Mouse (Mus musculus) spleen, postnatal 14 days (tissue): ENCODE measurements around the gene Srd5a3.
"Not testable (repeated sequence)": the region's sequence is repeated elsewhere in the genome, so short reads cannot be mapped to it uniquely, and the experiment has no call there.

Experiments used
- DNase-seq, 2 experiments: peaks; one replicate each; pipeline ENCODE4 v3.0.0; 2021 to 2022; ENCODE audit warnings: low spot score in 2 of 2

The Srd5a3 gene

DNA sequence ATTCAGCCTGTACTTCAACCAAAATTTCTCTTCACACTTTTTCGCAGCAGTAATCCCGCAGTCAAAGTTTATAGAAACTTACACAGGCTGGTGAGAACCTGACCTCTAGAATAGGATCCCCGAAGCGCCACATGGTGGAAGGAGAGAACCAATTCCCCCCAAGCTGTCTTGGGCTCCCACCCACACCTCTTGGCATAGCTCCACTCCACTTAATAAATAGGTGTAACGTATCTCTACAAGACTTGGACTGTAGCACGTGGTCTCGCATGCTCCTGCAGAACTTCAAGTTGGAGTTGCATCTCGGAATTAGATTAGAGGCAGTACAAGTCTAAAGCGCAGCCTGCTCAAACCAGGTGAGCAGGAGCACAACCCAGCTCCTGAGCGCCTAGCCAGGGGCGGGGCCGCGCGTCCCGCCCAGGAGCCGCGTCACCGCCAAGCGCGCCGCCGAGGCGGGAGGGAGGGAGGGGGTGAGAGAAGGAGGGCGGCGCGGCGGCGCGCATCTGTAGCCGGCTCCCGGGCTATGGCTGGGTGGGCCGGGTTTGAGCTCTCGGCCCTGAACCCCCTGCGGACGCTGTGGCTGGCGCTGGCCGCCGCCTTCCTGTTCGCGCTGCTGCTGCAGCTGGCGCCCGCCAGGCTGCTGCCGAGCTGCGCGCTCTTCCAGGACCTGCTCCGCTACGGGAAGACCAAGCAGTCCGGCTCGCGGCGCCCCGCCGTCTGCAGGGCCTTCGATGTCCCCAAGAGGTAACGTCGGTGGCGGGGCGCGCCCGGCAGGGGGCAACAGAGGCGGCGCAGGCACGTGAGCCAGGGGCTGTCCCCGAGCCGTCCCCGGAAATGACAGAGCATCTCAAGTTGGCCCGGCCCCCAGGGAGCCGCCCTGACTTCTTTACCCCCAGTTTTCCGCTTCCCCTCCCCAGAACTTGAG, at the start of gene Srd5a3:
Gene Srd5a3, plus strand, starts transcription at position 464 of the 922 bp plus-strand sequence.
- DNase-seq = peak; percentile 94 to 97

DNA sequence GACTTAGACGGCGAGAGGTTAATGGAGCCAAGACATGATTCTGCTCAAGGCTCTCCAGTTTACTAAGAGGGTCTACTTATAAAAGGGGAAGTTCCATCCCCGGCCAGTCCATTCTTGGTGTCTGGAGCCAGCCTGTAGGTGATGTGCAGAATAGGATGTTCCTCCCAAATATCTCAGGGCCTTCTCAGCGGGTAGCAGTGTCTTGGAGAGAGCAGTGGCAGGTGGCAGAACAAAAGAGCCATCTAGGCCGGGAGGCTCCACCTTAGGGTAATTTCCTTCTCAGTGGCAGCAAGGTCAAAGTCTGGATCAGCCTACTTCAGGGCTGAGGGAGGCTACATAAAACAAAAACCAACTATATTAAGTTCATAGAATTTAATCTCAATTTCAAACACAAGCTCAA, 36.3 kb upstream of the Srd5a3 start:
- not testable (repeated sequence) for DNase-seq

DNA sequence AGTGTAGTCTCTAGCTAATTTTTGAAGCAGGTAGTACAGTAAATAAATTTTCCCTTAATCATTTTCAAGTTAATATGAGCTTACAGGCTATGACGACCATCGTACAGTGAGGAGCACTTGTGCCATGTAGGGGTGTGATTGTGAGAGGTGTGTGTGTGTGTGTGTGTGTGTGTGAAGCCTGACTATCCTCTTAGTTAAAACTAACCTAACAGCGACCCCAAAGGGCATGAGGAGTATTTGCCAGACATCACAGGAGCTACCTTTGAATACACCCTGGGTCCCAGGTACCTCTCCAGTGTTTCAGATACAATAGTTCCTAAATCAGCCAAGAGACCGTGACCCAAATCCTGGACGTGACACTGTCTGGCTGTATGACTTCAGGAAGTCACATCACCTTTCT, 32.8 kb upstream of the Srd5a3 start:
- DNase-seq = no peak

DNA sequence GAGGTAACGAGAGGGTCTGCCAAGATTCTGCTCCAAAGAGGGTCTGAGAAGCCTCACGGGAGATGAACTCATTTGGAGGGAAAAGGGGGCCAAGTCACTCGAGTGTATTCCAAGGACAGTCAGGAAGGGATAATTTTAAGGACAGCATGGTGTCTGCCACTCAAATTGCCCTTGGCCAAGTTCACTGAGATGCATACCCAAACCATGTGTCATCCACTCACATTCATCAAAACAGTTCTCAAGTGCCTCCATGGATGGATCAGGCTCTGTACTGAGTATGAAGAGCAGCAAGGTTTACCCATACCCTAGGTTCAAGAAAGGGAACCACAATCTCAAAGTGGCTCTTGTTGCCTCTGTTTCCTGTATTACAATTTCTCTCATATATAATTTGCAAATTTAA, 31.6 kb upstream of the Srd5a3 start:
- DNase-seq = no peak

DNA sequence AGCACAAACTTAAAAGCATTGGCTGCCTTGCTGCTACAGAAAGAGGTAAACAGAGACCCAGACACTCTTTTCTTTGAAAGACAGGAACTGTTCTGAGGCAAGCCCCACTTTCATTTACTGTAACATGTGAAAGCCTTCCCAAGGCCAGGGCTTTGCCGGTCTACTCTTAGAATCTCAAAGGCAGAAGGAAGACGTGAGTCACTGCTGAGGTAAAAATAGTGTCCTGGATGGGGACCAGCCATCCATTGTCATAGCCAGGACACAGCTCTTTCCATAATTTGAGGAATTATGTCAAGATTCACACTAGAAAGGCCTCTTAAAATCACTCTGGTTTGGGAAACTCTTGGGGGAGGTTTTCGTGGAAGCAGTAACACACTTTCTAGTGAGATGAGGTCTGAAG, 28.9 kb upstream of the Srd5a3 start:
- DNase-seq = no peak

DNA sequence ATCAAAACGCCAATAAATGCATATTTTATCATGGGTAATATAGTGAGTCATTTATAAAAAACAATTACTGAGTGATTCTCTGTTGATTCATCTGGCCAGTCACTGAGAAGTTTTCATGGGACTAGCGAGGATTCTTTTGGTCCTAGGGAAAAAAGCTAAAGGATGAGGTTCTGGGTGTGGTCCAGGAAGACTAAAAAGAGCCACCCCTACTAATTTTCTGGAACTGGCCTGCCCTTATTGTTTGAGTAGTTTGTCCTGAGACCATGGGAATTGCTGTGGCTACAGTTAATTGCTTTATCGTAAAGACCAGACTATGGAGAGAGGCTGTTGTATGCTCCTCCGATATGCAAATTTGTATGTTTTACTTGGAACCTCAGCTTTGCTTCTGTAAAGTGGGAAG, 28.1 kb upstream of the Srd5a3 start:
- no peak for DNase-seq

DNA sequence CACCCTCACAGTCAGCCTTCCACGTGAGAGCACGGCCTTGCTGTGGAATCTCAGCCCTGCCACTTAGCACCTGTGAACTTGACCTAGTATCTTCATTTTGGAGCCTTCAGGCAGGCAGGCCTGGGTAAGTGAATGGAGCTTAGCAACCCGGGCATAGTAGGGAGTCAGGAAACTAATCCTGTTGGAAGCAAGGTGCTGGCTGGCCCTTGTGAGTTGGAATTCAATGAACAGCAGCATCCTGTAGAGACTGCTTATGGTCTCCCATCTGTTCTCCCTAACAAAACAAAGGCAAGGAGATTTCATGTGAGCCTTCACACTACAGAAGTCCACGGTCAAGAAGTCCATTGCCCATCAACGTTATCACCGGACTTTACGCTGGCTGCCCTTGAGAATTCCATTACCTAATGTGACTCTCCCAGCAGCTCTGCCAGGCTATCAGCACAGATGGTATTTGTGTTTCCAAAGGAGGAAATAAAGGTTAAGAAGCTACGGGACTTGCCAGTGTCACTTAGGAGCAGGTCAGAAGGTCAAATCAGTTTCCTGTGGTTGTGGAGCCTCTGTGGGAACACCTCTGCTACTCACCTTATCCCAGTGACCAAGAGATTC, 24.5 kb upstream of the Srd5a3 start:
- DNase-seq = no peak

DNA sequence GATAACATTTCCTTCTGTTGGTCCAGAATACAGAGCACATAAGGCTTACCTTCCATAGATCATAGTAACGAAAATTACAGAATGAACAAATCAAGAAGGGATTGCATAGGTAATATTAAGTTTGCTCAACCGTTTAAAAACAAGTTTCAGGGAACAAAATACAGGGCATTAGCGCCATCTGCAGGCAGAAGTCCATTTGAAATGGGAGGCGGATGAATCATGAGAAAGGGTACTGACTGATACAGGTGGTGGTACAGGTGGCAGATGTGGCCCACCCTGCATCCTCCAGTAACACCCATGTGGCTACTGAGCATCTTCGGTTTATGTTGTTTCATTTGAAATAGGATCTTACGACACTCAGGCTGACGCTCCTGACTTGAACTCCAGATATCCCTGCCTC, 21.6 kb upstream of the Srd5a3 start:
- peak in 1 of 2 experiments; percentile 41 for DNase-seq

DNA sequence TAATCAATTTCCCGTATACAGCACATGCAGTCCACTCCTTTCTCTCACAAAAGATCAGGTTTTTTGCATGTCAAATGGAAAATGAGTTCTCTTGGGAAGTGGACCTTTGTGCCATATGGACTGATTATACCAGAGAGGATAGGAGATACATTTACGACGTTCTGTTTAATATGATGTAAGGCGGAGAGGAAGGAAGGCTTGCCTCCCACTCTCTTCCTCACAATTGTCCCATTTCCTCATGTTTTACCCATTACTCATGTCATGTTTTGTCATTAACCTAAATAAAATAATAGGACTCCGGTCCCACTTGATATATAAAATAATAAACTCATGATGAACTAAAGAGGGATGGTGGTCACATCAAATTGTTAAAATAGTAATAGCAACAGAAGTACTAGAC, 19.4 kb upstream of the Srd5a3 start:
- DNase-seq = no peak

DNA sequence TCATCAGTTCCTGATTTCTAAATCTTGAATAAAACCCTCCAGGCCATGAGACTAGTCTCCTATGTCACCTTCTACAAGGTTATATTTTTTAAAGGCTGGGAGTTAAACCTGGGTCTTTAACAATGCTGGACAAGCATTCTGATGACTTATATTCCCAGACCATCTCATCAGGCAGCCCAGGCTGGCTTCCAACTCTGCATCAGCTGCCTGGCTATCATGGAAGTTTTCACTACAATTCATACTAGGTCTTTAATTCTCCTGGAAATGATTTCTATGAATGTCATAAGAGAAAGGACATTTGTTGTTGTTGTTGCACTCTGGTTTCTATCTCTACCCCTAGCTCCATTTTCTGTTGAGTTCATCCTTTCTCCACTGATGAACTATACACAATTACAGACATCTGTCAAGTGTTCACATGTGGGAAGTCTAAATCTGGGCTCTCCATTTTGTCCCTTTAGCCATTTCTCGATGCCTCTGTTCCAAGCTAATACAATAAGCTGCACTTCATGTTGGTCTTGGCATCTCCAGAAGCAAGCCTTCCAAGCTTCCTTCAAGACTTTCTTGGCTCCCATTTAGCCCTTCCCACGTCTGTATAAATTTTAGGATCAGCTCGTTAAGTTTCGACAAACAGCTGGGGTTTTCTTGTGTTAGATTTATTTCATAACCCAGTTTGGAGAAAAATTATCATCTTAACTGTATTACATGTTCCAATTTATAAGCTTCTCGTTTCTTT, 12.3 kb upstream of the Srd5a3 start:
- no peak for DNase-seq

DNA sequence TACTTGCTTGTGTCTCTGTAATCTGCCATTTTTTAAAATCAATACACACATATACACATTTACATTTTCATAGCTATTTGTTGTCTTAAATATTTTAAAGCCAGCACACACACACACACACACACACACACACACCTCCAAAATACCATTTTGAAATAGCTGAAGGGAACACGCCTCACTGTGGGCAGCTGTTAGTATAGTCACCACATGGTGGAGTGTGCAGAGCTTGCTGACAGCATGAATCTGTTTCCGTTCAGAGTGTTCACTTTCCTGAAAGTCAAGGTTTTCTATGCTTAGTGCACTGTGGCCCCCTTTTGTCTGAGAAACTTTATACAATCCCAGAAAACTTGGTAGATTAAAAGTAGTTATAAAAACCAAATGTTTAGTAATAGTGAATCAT, 9.8 kb upstream of the Srd5a3 start:
- no peak for DNase-seq

DNA sequence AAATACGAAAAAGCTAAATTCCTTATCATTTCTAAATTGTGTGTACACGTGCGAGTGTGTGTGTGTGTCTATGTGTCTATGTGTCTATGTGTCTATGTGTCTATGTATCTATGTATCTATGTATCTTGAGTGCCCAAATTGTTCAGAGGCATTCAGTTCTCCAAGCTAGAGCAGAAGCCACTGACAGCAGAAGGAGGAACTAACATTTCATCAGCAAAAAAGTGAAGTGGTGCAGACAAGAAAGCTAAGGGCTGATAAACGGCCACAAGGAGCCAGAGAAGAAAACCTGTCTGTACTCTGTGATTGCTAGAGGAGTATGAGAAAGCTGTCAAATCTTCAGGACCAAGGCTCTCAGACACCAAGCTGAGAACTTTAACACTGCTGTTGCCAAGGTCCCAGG, 8.1 kb upstream of the Srd5a3 start:
- DNase-seq = no peak

DNA sequence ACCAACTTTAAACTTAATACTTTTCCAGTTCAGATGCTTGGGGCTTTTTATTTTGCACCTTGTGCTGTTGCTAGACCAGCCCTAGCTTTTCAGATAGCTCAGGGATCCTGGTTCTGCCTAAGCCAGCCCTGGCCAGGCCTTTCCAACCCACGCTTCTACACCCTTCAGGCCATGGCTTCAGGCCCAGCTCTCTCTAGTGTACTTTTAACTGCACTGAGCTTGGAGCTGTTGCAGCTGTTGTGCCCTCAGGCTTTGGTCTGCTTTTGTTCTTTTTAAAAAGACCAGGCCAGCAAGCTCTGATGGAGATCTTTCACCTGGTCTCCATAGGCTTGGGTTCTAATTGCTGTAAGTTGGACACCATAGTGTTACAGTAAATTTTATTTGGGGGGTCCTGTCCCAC, 4.4 kb upstream of the Srd5a3 start:
- DNase-seq = no peak

DNA sequence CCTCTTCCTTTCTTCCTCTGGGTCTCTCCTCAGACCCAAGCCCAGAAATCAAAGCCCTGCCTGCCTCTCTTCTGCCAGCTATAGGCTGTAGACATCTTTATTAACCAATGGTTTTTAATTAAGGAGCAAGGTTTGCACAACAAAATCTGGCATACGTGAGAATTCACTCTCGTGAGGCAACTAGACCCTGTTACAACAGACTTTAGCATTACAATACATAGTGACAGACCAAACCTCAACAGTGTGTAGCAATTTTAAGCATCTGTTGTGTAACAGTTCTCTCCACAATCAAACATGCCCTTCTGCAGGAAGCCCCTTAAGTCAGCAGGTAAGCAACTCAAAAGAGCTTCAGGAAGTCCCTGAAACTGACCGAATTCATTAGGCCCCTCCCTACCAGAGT, 3.8 kb upstream of the Srd5a3 start:
- DNase-seq = no peak

DNA sequence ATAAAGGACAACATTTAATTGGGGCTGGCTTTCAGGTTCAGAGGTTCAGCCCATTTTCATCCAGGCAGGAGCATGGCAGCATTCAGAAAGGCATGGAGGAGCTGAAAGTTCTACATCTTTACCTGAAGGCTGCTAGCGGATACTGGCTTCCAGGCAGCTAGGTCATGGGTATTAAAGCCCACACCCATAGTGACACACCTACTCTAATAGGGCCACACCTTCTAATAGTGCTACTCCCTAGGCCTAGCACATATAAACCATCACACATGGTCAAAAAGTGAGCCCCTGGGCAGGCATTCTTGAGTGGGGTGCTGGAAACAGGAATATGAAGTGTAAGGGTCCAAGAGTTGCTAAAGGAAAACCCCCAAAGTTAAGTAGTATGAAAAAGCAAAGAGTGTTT, 2.5 kb upstream of the Srd5a3 start:
- DNase-seq = no peak

DNA sequence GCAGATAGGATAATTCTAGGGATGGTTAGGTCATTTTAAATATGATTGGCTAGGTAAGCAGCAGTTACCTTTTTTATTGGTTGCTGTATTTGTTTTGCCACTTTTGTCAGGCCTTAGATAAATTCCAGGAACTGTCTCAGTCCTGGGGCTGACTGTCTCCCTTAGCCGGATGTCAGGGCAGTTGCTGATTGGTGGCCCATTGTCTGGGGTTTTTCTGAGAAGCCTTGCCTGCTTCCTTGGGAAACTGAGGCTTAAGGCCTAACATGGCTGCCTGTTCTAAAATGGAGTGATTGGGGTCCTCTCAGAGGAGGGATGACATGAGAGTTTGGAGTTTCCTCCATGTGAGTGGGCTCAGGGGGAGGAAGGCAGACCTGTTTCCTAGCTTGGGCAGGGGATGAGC, 2.0 kb upstream of the Srd5a3 start:
- no peak for DNase-seq

DNA sequence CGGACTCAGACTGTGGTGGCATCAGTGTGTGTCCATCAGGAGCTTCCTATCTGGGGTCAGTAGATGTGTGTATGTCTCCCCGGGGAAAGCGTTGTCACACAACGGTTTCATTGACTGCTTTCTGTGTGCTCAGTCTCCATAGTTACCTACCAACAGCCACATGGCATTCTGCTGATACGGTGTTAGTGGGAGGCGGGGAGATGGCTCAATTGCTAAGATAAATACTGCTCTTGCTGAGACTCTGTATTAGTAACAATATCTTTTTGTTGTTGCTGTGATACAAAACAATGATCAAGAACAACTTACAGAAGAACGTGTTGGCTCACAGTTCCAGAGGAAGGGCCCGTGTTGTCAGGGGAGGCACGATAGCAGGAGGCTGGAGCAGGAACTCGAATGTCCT, 1.6 kb upstream of the Srd5a3 start:
- DNase-seq = no peak

DNA sequence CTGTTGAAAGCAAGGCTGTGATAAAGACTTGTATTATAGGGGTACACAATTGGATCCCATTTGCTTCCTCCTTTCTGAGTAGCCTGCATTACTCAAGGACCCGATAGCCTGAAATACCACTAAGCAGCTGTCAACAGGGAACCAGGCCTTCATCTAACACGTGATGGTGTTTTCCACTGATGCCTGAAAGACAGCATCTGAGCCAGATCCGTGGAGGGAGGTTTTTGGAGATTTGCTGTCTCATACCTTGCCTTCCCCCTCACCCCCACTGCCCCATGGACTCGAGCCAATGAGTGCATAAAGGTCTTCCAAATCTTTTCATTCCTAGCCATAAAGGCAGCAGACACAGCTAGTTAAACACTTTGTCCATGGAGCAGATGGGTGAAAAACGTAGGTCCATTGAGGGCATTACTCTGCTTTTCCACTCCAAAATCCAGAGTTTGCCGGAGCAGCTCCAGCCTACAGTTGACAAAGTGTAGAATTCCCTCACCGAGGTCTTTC, 850 bp upstream of the Srd5a3 start:
- DNase-seq = no peak

DNA sequence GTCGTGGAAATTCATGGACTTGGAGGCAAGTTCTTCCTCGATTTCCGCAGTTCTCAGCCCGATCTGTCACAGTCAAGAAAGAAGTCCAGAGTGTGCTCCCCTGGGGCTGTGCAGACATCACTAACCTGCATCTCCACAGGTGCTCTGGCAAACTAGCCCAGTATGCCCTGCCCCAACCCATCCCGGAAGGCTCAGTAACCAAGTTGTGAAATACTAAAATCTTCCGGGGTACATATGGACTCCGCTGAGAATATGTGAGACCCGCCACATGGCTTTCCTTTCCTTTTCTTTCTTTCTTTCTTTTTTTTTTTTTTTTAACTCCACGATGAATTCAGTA, 627 bp downstream of the Srd5a3 start:
- DNase-seq = no peak

DNA sequence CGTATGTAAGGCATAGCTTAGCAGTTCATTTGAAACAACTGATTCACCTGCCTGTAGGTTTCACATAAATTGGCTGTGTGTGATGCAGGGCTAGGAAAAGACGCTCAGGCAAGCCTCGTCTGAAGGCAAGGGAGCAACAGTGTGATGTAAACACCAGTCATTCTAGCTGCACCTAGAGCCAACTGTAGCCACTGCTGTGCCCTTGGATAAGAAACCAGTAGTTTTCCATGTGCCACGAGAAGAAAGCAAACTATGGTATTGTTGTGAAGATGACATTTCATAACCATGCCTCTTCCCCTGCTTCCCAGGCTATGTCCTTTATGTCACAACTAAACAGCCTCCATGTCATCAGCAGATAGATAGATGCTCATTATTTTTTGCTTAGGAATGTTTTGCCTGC, 3.3 kb downstream of the Srd5a3 start:
- no peak for DNase-seq

DNA sequence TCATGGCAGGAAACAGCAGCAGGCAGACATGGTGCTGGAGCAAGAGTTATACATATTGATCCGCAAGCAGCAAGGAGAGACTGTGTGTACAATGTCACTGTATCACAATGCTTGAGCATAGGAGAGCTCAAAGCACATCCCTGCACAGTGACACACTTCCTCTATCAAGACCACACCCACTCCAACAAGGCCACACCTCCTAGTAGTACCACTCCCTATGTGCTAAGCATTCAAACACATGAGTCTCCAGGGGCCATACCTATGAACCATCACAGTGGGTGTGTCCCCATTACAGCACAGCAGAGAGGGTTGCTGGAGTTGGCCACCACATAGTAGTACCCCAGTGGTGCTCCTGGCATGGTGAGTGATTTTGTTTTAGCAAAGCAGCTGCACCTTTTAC, 6.3 kb downstream of the Srd5a3 start:
- no peak for DNase-seq

DNA sequence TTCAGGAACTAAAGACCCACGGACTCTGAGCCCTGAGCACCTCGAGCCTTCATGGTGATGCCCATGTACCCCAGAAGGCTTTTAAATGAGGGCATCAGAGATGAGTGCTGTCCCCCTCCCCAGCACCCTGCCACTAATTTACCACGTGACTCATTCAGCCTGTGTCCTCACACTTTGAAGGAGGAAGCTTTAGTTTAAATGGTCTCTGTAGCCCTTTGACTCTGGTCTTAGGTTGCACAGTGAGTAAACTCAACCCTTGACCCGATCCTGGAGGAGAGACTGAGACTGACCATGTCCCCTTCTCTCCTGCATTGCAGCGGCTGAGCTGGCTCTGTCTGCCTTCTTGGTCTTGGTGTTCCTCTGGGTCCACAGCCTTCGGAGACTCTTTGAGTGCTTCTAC, 9.4 kb downstream of the Srd5a3 start:
- no peak for DNase-seq

DNA sequence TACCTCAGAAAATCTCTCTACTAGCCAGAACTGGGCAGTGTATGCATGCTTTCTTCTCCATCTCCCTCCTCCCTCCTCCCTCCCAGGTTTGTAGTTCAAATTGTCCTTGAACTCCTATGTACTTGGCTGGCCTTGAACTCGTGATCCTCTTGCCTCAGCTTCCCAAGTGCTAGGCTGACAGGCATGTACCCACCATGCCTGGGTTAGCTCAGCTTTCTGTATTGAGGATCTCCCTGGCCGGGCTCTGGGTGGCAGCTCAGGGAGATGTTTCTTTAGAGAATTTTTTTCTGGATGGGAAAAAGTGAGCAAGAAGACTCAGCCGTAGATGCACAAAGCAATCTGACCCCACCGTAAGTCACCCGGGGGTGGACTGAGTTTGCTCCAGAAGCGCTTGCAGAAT, 12.9 kb downstream of the Srd5a3 start:
- no peak for DNase-seq
